Mouse (Mus musculus) forebrain, embryonic 15.5 days (tissue): ENCODE data around the gene Hoxd3. TPM values are rescaled to one million over a fixed set of nuclear protein-coding genes. Genes with fewer than 3 reads are reported as not detected.

Experiments
- ATAC-seq: fragments of 200-750 bp; cut with Nextera tagmentation; replicated peaks from 2 replicates; pipeline ENCODE4 v1.8.0; 2017; ENCODE audit warnings: mild to moderate bottlenecking, moderate TSS enrichment, moderate library complexity
- H3K27ac ChIP-seq: fragments of 300-500 bp; sonication (generic); replicated peaks from 2 replicates; pipeline ENCODE4 v1.5.1; 2015; ENCODE audit warnings: mild to moderate bottlenecking, inconsistent platforms
- H3K27me3 ChIP-seq: fragments of 300-500 bp; sonication (generic); 2 replicates; pipeline ENCODE4 v1.6.1; 2015; ENCODE audit warnings: inconsistent platforms
- H3K36me3 ChIP-seq: fragments of 300-500 bp; sonication (generic); 2 replicates; pipeline ENCODE4 v1.6.1; 2015; ENCODE audit warnings: mild to moderate bottlenecking, inconsistent platforms
- H3K4me1 ChIP-seq: fragments of 300-500 bp; sonication (generic); 2 replicates; pipeline ENCODE4 v1.6.1; 2015; ENCODE audit warnings: inconsistent platforms
- H3K4me2 ChIP-seq: fragments of 300-500 bp; sonication (generic); replicated peaks from 2 replicates; pipeline ENCODE4 v1.6.1; 2015; ENCODE audit warnings: mild to moderate bottlenecking, inconsistent platforms
- H3K4me3 ChIP-seq: fragments of 300-500 bp; sonication (generic); 2 replicates; pipeline ENCODE4 v1.5.1; 2015; ENCODE audit warnings: mild to moderate bottlenecking, inconsistent platforms
- H3K9ac ChIP-seq: fragments of 300-500 bp; sonication (generic); replicated peaks from 2 replicates; pipeline ENCODE4 v1.6.1; 2015; ENCODE audit warnings: mild to moderate bottlenecking, inconsistent platforms
- H3K9me3 ChIP-seq: fragments of 300-500 bp; sonication (generic); 2 replicates; pipeline ENCODE4 v1.6.1; 2016; ENCODE audit warnings: inconsistent platforms
- WGBS: fragments of 180-500 bp; shearing (Covaris S2); methylation state at CpG from one replicate; pipeline ENCODE4 v1.1.7; 2015; ENCODE audit warnings: mixed read lengths; 5-methylcytosine and 5-hydroxymethylcytosine counted together
- polyA plus RNA-seq: library from polyadenylated mRNA; unstranded; fragments of >200 nt; fragmentation: Nextera tagmentation; extraction: Ambion mirVana; gene quantifications from 2 replicates; pipeline ENCODE4 v1.2.1, GENCODE M21; 2015

The Hoxd3 gene
- polyA plus RNA-seq, 1 experiment from 2014 or later: not detected

DNA sequence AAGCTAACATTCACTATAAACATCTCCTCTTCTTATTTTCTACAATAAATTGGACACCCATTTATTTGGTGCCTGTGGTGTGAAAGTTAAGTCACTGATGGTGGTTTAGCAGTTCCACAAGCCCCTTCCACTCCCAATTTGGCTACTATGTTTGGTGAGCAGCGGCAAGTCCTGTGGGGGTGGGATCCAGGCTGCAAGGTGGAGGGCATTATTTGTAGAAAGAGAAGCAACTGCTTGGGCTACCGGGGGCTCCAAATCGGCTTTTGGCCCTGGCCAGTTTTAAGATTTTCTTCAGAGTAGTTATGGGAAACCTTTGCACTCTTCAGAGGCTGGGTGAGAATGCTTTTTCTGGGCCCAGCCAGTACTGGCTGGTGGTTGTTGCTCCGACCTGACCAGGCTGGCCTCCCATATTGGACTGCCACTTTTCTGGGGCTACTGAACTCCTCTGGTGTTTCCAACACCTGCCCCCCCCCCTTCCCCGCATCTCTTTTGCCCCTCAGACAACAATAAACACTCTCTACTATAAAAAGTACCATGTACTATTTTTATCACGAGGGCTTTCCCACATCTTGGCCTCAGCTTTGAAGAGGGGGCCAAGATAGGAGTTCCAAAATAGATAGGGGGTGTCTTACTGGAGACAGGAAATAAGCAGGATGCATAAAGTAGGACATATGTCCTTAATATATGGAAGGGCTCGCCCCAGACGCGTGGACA lies 20.2 kb downstream of the Hoxd3 start:
- no peak overlapping the region for H3K4me3 ChIP-seq
- 3% methylated on average over 9 of the region's 9 CpGs for WGBS
- no peak overlapping the region for H3K27ac ChIP-seq
- no peak for ATAC-seq
- no peaks in the 10 kb centered on the region for H3K9me3 ChIP-seq
- no peak overlapping the region for H3K9ac ChIP-seq
- H3K36me3 ChIP-seq: no peaks in the 10 kb centered on the region
- peaks cover 97% of the 10 kb centered on the region for H3K27me3 ChIP-seq
- H3K4me1 ChIP-seq: peaks cover 7% of the 10 kb centered on the region
- no peak overlapping the region for H3K4me2 ChIP-seq

DNA sequence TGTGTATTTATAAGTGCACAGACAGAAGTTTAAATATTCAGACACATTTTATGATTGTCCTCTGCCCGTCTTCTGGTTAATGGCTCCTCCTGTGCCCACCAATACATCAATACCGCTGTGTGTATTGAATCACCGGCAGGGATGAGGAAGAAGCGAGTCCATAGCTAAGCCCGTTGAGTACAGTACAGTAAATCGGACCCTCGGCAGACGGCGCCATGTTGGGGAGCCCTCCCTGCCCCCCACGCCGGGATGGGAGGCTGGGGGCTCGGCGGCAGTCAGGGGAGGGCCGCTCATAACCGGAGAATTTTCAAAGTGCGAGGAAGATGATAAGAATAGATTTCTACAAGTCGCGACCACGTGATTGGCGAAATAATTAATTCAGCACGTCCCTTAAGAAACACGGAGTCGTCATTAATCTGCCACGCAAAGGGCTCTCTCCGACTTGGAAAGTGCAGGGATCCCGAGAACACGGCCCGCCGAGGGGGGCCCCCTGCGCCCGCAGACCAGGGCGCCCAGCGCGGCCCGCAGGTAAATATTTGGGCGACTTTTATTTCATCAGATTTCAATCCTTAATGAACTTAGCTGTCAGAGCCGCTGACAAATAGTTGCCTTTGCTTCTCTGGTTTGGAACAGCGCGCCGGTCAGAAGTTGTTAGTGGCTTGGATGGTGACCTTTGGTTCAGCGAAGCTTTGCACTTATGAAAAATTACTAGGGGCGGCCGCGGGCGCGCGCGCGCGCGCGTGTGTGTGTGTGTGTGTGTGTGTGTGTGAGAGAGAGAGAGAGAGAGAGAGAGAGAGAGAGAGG lies 21.0 kb downstream of the Hoxd3 start:
- Histone ChIP-seq H3K27ac (no peak overlapping the region), H3K9ac (no peak overlapping the region), H3K4me3 (no peak overlapping the region), H3K36me3 (no peaks in the 10 kb centered on the region), H3K4me2 (no peak overlapping the region), H3K9me3 (no peaks in the 10 kb centered on the region), H3K4me1 (peaks cover 7% of the 10 kb centered on the region), H3K27me3 (peaks cover 97% of the 10 kb centered on the region)
- WGBS: 1% methylated on average over 52 of the region's 52 CpGs
- ATAC-seq: no peak

- no peak overlapping the region for H3K27ac ChIP-seq
- no peaks in the 10 kb centered on the region for H3K9me3 ChIP-seq
- H3K27me3 ChIP-seq: peaks cover 97% of the 10 kb centered on the region
- H3K9ac ChIP-seq: no peak overlapping the region
- no peak overlapping the region for H3K4me2 ChIP-seq
- H3K4me1 ChIP-seq: peaks cover 7% of the 10 kb centered on the region
- WGBS: 1% methylated on average over 16 of the region's 16 CpGs
- no peak overlapping the region for H3K4me3 ChIP-seq
- no peaks in the 10 kb centered on the region for H3K36me3 ChIP-seq
- no peak for ATAC-seq
Measured at GRCm38 (mm10) chr2:74733317-74733661, 21.6 kb downstream of the Hoxd3 start.

GRCm38 (mm10) chr2:74733765-74734164 lies 22.0 kb downstream of the Hoxd3 start:
- no peaks in the 10 kb centered on the region for H3K9me3 ChIP-seq
- H3K4me3 ChIP-seq: no peak overlapping the region
- peaks cover 97% of the 10 kb centered on the region for H3K27me3 ChIP-seq
- H3K4me1 ChIP-seq: peaks cover 7% of the 10 kb centered on the region
- no peak overlapping the region for H3K27ac ChIP-seq
- no peak overlapping the region for H3K4me2 ChIP-seq
- H3K9ac ChIP-seq: no peak overlapping the region
- ATAC-seq: no peak
- WGBS: 0% methylated on average over 6 of the region's 6 CpGs
- H3K36me3 ChIP-seq: no peaks in the 10 kb centered on the region

DNA sequence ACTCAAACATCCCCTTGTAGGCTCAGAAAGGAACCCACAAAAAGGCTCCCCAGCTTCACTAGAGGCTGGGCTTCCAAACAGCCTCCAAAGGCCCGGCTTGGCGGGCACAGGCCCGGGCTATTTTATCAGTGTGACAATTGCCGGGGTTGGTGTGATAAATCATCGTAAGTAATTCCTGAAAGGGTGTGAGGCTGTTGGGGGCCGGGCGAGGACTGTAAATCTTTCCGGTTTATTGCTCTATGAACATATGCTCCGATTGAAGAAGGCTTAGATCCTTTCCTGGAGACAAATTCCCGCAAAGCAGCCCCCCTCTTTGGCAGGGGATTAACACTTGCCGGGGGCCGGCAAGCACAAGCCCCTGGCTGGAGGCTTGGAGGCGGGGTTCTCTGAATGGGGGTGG lies 22.7 kb downstream of the Hoxd3 start:
- Histone ChIP-seq H3K4me2 (no peak overlapping the region), H3K4me3 (no peak overlapping the region), H3K9ac (no peak overlapping the region), H3K9me3 (no peaks in the 10 kb centered on the region), H3K27me3 (peaks cover 97% of the 10 kb centered on the region), H3K27ac (no peak overlapping the region), H3K36me3 (no peaks in the 10 kb centered on the region), H3K4me1 (peaks cover 7% of the 10 kb centered on the region)
- WGBS: 1% methylated on average over 13 of the region's 13 CpGs
- no peak for ATAC-seq

GRCm38 (mm10) chr2:74734996-74735811 lies 23.5 kb downstream of the Hoxd3 start:
- WGBS: under 1% methylated on average over 27 of the region's 27 CpGs
- no peak overlapping the region for H3K27ac ChIP-seq
- no peaks in the 10 kb centered on the region for H3K36me3 ChIP-seq
- no peaks in the 10 kb centered on the region for H3K9me3 ChIP-seq
- no peak overlapping the region for H3K9ac ChIP-seq
- no peak for ATAC-seq
- no peak overlapping the region for H3K4me2 ChIP-seq
- no peak overlapping the region for H3K4me3 ChIP-seq
- peaks cover 7% of the 10 kb centered on the region for H3K4me1 ChIP-seq
- peaks cover 99% of the 10 kb centered on the region for H3K27me3 ChIP-seq

- Histone ChIP-seq H3K27ac (no peak overlapping the region), H3K4me2 (no peak overlapping the region), H3K4me3 (no peak overlapping the region), H3K9me3 (no peaks in the 10 kb centered on the region), H3K27me3 (peaks cover 98% of the 10 kb centered on the region), H3K36me3 (no peaks in the 10 kb centered on the region), H3K4me1 (peaks cover 7% of the 10 kb centered on the region), H3K9ac (no peak overlapping the region)
- WGBS: under 1% methylated on average over 42 of the region's 42 CpGs
- ATAC-seq: no peak
Measured at GRCm38 (mm10) chr2:74735851-74736687, 24.3 kb downstream of the Hoxd3 start.

DNA sequence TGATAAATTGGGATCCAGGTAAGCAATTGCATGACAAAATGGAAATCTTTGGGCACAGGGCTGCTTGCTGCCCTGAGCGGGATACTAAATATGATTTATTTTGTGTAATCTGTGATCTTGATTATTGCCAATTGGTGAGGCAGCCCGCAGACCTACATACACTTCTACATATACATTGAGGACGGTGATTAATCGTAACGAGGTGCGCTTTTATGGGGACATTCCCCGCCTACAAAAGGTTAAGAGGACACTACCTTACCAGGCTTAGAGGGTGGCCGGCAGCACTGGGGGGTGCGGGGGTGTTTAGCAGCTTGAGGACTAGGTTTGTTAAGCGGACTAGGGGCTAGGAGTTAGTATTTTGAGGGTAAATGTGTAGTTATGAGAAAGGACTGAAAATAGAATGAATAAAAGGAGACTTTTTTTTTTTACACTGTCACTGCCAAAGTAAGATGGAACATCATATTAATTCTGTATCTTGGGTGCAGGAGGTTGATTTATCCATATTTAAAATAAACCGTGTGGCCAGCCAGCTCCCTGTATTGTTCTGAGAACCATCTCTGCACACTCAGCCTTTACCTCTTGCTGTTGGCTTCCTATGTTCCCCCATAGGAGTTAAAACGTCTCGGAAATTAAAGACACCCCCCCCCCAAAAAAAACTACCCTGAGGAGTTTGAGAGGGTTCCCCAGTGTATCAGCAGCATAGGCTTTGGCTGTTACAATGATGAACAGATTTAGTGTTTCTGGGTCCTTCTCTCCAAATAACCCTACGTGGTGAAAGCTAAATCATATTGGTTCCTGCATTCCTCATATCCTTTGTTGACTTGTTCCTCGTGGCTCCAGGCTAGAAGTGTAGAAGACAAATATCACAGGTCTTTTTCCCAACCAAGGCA lies 25.2 kb downstream of the Hoxd3 start:
- WGBS: 3% methylated on average over 15 of the region's 15 CpGs
- peaks cover 97% of the 10 kb centered on the region for H3K27me3 ChIP-seq
- H3K36me3 ChIP-seq: no peaks in the 10 kb centered on the region
- no peak overlapping the region for H3K4me3 ChIP-seq
- H3K4me2 ChIP-seq: no peak overlapping the region
- no peak overlapping the region for H3K9ac ChIP-seq
- no peak overlapping the region for H3K27ac ChIP-seq
- ATAC-seq: no peak
- H3K9me3 ChIP-seq: no peaks in the 10 kb centered on the region
- H3K4me1 ChIP-seq: peaks cover 7% of the 10 kb centered on the region

GRCm38 (mm10) chr2:74737578-74738070 lies 25.9 kb downstream of the Hoxd3 start:
- no peak overlapping the region for H3K27ac ChIP-seq
- WGBS: 1% methylated on average over 7 of the region's 7 CpGs
- ATAC-seq: no peak
- H3K36me3 ChIP-seq: no peaks in the 10 kb centered on the region
- H3K4me3 ChIP-seq: no peak overlapping the region
- H3K27me3 ChIP-seq: peaks cover 98% of the 10 kb centered on the region
- H3K9me3 ChIP-seq: no peaks in the 10 kb centered on the region
- H3K4me2 ChIP-seq: no peak overlapping the region
- H3K9ac ChIP-seq: no peak overlapping the region
- H3K4me1 ChIP-seq: peaks cover 7% of the 10 kb centered on the region

GRCm38 (mm10) chr2:74738623-74739475 lies 27.1 kb downstream of the Hoxd3 start:
- no peak overlapping the region for H3K27ac ChIP-seq
- no peaks in the 10 kb centered on the region for H3K36me3 ChIP-seq
- H3K4me3 ChIP-seq: no peak overlapping the region
- H3K4me2 ChIP-seq: no peak overlapping the region
- no peak for ATAC-seq
- H3K9ac ChIP-seq: no peak overlapping the region
- peaks cover 4% of the 10 kb centered on the region; the same call in 1 of the 2 replicates for H3K4me1 ChIP-seq
- H3K9me3 ChIP-seq: no peaks in the 10 kb centered on the region
- H3K27me3 ChIP-seq: peaks cover 97% of the 10 kb centered on the region
- under 1% methylated on average over 20 of the region's 20 CpGs for WGBS
